Mouse (Mus musculus): ENCODE results near the gene Txndc16. TPM values are rescaled to one million over a fixed set of nuclear protein-coding genes. Genes with fewer than 3 reads are reported as not detected.

Txndc16 gene
- polyA plus RNA-seq, 1 experiment from 2014 or later, result 18.4 TPM

DNA sequence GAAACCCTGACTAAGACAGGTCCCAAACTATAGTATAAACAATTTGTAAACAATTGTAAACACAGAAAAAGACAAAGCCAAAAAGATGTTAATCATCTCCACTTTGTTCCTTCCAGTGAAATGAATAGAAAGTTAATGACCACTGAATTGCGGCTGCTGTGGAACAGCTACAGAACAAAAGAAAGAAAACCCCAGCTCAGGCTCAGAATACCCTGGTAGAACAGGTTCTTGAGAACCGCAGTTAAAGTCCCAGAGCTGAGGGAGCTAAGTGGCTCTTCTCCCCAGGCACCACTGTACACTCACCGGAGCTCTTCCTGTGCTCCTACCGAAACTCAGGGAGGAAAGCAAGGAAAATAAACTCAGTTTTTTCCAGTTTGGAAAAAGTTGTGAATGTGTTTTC lies 9.4 kb downstream of the Txndc16 start:
- no peak overlapping the region for H3K9ac ChIP-seq
- no peak overlapping the region for H3K4me3 ChIP-seq
- H3K4me1 ChIP-seq, result no peaks in the 10 kb centered on the region
- no peaks in the 10 kb centered on the region for H3K9me3 ChIP-seq
- ATAC-seq (ENCODE audit: insufficient number of reproducible peaks, insufficient read depth, low FRiP score, low TSS enrichment), result no peak
- H3K27ac ChIP-seq, result no peak overlapping the region
- H3K27me3 ChIP-seq, result no peaks in the 10 kb centered on the region
- 59% methylated on average over 4 of the region's 4 CpGs for WGBS
- no peaks in the 10 kb centered on the region for H3K36me3 ChIP-seq
- no peak overlapping the region for H3K4me2 ChIP-seq (replicated peaks)

DNA sequence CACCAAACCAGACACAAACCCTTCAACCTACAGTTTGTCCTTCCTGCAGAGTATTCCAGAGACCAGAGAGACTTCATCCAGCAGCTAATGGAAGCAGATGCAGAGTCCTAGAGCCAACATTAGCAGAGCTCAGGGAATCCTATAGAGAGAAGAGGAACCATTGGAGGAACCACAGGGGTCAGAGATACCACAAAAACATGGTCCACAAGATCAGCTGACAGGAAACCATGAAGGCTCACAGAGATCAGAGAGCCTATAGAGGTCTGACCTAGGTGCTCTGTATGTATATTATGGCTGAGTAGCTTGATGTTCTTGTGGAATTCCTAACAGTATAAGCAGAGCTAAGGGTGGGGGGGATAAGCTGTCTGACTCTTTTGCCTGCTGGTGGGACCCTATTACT lies 19.5 kb downstream of the Txndc16 start:
- no peak overlapping the region for H3K4me2 ChIP-seq (replicated peaks)
- H3K4me1 ChIP-seq, result no peaks in the 10 kb centered on the region
- no peaks in the 10 kb centered on the region for H3K27me3 ChIP-seq
- H3K9me3 ChIP-seq, result no peaks in the 10 kb centered on the region
- no peak overlapping the region for H3K4me3 ChIP-seq
- no peak for ATAC-seq (ENCODE audit: insufficient number of reproducible peaks, insufficient read depth, low FRiP score, low TSS enrichment)
- H3K27ac ChIP-seq, result no peak overlapping the region
- H3K9ac ChIP-seq, result no peak overlapping the region
- 0 out of 2 replicates have a peak, but pooled peaks cover 8% of the 10 kb centered on the region for H3K36me3 ChIP-seq

- H3K4me1 ChIP-seq, result no peaks in the 10 kb centered on the region
- H3K27me3 ChIP-seq, result no peaks in the 10 kb centered on the region
- no peak overlapping the region for H3K9ac ChIP-seq
- H3K27ac ChIP-seq, result no peak overlapping the region
- no peaks in the 10 kb centered on the region for H3K9me3 ChIP-seq
- 73% methylated on average over 2 of the region's 2 CpGs for WGBS
- no peak overlapping the region for H3K4me2 ChIP-seq (replicated peaks)
- no peaks in the 10 kb centered on the region for H3K36me3 ChIP-seq
- no peak for ATAC-seq (ENCODE audit: insufficient number of reproducible peaks, insufficient read depth, low FRiP score, low TSS enrichment)
- no peak overlapping the region for H3K4me3 ChIP-seq
These were observed 29.1 kb downstream of the Txndc16 start for GRCm38 (mm10) chr14:45190999-45191398.

DNA sequence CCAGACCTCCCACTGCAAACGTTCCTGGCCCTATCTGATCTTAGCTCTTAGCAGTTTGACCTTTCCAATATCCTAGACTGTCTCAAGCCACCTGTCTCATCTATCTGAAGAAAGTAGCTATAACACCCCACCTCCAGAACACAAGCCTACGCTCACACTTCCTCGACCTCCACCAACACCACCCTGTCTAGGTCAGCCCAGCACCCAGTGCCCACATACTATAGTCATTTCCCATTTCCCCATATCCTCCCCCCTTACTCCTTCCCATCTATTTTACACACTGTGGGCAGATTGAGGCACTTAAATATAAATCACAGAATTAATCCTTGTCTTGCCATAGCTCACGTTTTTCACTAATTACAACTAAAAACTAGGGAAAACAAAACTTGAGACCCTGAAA lies 38.5 kb downstream of the Txndc16 start:
- H3K27me3 ChIP-seq, result no peaks in the 10 kb centered on the region
- H3K27ac ChIP-seq, result no peak overlapping the region
- H3K4me1 ChIP-seq, result no peaks in the 10 kb centered on the region
- no peak overlapping the region for H3K9ac ChIP-seq
- H3K4me3 ChIP-seq, result no peak overlapping the region
- 79% methylated on average over 4 of the region's 4 CpGs for WGBS
- H3K36me3 ChIP-seq, result no peaks in the 10 kb centered on the region
- H3K9me3 ChIP-seq, result no peaks in the 10 kb centered on the region
- H3K4me2 ChIP-seq (replicated peaks), result no peak overlapping the region
- no peak for ATAC-seq (ENCODE audit: insufficient number of reproducible peaks, insufficient read depth, low FRiP score, low TSS enrichment)

GRCm38 (mm10) chr14:45179606-45180005 lies 40.5 kb downstream of the Txndc16 start:
- Histone ChIP-seq H3K9ac (no peak overlapping the region), H3K27me3 (no peaks in the 10 kb centered on the region), H3K4me2 (replicated peaks) (no peak overlapping the region), H3K4me1 (0 out of 2 replicates have a peak, but pooled peaks cover 8% of the 10 kb centered on the region), H3K4me3 (no peak overlapping the region), H3K9me3 (no peaks in the 10 kb centered on the region), H3K27ac (no peak overlapping the region), H3K36me3 (no peaks in the 10 kb centered on the region)
- 89% methylated on average over 2 of the region's 2 CpGs for WGBS
- ATAC-seq (ENCODE audit: insufficient number of reproducible peaks, insufficient read depth, low FRiP score, low TSS enrichment), result no peak

GRCm38 (mm10) chr14:45179186-45179585 lies 40.9 kb downstream of the Txndc16 start:
- H3K4me3 ChIP-seq, result no peak overlapping the region
- no peak overlapping the region for H3K9ac ChIP-seq
- H3K9me3 ChIP-seq, result no peaks in the 10 kb centered on the region
- no peak for ATAC-seq (ENCODE audit: insufficient number of reproducible peaks, insufficient read depth, low FRiP score, low TSS enrichment)
- H3K27ac ChIP-seq, result no peak overlapping the region
- no peak overlapping the region for H3K4me2 ChIP-seq (replicated peaks)
- no peaks in the 10 kb centered on the region for H3K27me3 ChIP-seq
- 0 out of 2 replicates have a peak, but pooled peaks cover 8% of the 10 kb centered on the region for H3K4me1 ChIP-seq
- H3K36me3 ChIP-seq, result no peaks in the 10 kb centered on the region
- WGBS, result 69% methylated on average over 2 of the region's 2 CpGs

- H3K4me1 ChIP-seq, result 0 out of 2 replicates have a peak, but pooled peaks cover 8% of the 10 kb centered on the region
These were observed 45.0 kb downstream of the Txndc16 start for GRCm38 (mm10) chr14:45175012-45175740.

DNA sequence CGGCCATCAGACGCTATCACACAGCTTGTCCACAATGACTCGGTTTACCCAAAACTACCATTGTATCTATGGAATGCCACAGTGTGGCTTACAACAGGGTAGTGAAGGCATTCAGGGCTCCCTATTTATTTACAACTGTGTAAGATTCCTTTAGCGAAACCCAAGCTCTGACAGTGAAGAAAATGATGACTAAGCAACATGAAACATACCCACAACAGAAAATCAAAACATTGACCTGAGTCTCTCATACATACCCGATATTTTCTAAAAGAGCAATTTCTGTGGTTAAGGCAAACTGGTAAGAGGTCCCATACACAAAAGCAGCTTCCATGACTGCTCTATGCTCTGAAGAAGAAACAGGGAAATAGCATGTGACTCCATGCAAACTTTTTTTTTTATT lies 47.9 kb downstream of the Txndc16 start:
- Histone ChIP-seq H3K9ac (no peak overlapping the region), H3K4me3 (no peak overlapping the region), H3K27ac (no peak overlapping the region), H3K4me2 (replicated peaks) (no peak overlapping the region), H3K36me3 (no peaks in the 10 kb centered on the region), H3K27me3 (no peaks in the 10 kb centered on the region), H3K9me3 (no peaks in the 10 kb centered on the region), H3K4me1 (0 out of 2 replicates have a peak, but pooled peaks cover 8% of the 10 kb centered on the region)
- no peak for ATAC-seq (ENCODE audit: insufficient number of reproducible peaks, insufficient read depth, low FRiP score, low TSS enrichment)
- WGBS, result 96% methylated on average over 5 of the region's 5 CpGs

More at GRCm38 (mm10) chr14:45175012-45175740, 45.0 kb downstream of the Txndc16 start:
- Histone ChIP-seq H3K27ac (no peak overlapping the region), H3K9me3 (no peaks in the 10 kb centered on the region), H3K9ac (no peak overlapping the region), H3K36me3 (no peaks in the 10 kb centered on the region), H3K4me3 (no peak overlapping the region), H3K27me3 (no peaks in the 10 kb centered on the region), H3K4me2 (replicated peaks) (no peak overlapping the region)
- no peak for ATAC-seq (ENCODE audit: insufficient number of reproducible peaks, insufficient read depth, low FRiP score, low TSS enrichment)
- WGBS, result 84% methylated on average over 14 of the region's 14 CpGs

- ATAC-seq (ENCODE audit: insufficient number of reproducible peaks, insufficient read depth, low FRiP score, low TSS enrichment), result no peak
- Histone ChIP-seq H3K9ac (no peak overlapping the region), H3K27me3 (no peaks in the 10 kb centered on the region), H3K27ac (no peak overlapping the region), H3K36me3 (no peaks in the 10 kb centered on the region), H3K4me3 (no peak overlapping the region), H3K9me3 (no peaks in the 10 kb centered on the region), H3K4me2 (replicated peaks) (no peak overlapping the region), H3K4me1 (no peaks in the 10 kb centered on the region)
- WGBS, result 77% methylated on average over 8 of the region's 8 CpGs
These were observed 52.8 kb downstream of the Txndc16 start for GRCm38 (mm10) chr14:45167366-45167765.

DNA sequence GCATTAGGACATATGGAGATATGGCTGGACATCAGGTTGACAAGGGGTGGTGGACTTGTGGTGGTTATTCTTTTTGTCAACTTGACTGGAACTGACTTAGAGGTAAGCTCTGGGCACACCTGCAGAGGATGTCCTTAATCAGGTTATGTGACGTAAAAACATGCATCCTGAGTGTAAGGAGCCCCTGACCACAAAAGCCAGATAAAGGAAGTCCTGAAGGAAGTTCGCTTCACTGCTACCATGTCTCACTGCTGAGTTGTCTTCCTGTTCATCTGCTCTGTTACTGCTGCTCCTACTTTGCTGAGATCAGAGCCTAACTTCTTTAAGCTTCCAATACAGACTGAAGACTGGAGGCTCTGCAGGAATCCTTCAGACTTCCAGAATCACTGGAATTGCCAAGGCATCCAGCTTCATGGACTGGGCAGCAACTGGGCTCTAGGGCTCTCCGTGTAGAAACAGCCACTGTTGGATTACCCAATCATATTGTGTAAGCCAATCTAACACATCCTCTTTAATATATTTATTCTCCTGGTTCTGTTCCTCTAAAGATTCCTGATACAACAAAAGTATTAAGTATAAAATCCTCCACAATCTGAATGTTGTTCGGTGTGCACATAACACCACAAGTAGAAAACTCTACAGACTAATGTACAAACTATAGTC lies 64.5 kb downstream of the Txndc16 start:
- Histone ChIP-seq H3K4me1 (no peaks in the 10 kb centered on the region), H3K4me2 (replicated peaks) (no peak overlapping the region), H3K36me3 (no peaks in the 10 kb centered on the region), H3K9ac (no peak overlapping the region), H3K27me3 (no peaks in the 10 kb centered on the region), H3K27ac (no peak overlapping the region), H3K4me3 (no peak overlapping the region), H3K9me3 (no peaks in the 10 kb centered on the region)
- WGBS, result 75% methylated on average over 4 of the region's 4 CpGs
- ATAC-seq (ENCODE audit: insufficient number of reproducible peaks, insufficient read depth, low FRiP score, low TSS enrichment), result no peak

DNA sequence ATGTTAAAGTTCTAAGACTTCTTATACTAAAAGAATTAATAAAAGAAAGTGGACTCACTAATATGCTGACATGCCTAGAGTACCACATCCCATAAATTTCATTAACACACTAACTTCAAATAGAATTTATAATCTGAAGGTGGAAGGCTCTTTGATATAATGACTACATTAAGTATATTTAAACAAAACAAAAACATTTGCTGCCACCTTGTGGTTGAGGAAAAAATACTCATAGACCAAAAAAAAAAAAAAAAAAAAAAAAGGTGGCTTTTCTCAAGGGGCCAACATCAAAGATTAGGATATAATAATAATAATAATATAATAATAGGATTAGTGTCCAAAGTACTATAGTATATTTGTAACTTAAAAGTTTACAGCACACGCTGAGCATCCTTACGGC lies 66.9 kb downstream of the Txndc16 start:
- 86% methylated on average over 2 of the region's 2 CpGs for WGBS

DNA sequence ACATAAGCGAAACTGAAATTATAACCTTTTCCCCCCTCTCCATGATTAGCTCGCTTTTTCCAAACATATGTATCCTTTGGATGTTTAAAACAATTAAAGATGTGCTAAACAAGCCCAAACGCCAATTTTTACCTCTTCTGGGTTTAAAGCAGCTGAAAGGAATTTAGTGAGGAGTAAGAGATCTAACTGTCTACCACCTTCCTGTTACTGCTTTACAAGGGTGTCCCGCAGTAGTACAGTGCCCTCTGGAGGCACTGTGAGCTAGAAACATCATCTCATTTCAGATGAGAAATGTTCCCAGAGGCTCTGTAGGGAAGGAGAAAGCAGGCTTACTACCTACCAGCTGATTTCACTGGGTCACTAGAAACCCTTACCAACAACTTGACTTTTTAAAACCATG lies 77.6 kb downstream of the Txndc16 start:
- WGBS, result 44% methylated on average over 4 of the region's 4 CpGs
- H3K9ac ChIP-seq, result no peak overlapping the region
- no peak for ATAC-seq (ENCODE audit: insufficient number of reproducible peaks, insufficient read depth, low FRiP score, low TSS enrichment)
- H3K4me3 ChIP-seq, result no peak overlapping the region
- no peaks in the 10 kb centered on the region for H3K27me3 ChIP-seq
- no peaks in the 10 kb centered on the region for H3K36me3 ChIP-seq
- no peak overlapping the region for H3K4me2 ChIP-seq (replicated peaks)
- no peaks in the 10 kb centered on the region for H3K4me1 ChIP-seq
- no peak overlapping the region for H3K27ac ChIP-seq
- H3K9me3 ChIP-seq, result no peaks in the 10 kb centered on the region

More for the DNA sequence above, 66.9 kb downstream of the Txndc16 start:
- H3K9me3 ChIP-seq, result no peaks in the 10 kb centered on the region
- no peak for ATAC-seq (ENCODE audit: insufficient number of reproducible peaks, insufficient read depth, low FRiP score, low TSS enrichment)
- H3K4me2 ChIP-seq (replicated peaks), result no peak overlapping the region
- no peak overlapping the region for H3K4me3 ChIP-seq
- H3K4me1 ChIP-seq, result no peaks in the 10 kb centered on the region
- H3K27ac ChIP-seq, result no peak overlapping the region
- H3K36me3 ChIP-seq, result no peaks in the 10 kb centered on the region
- no peaks in the 10 kb centered on the region for H3K27me3 ChIP-seq
- H3K9ac ChIP-seq, result no peak overlapping the region
